Mouse (Mus musculus): Measurements from ENCODE around the gene Akr1d1.

Gene Akr1d1

DNA sequence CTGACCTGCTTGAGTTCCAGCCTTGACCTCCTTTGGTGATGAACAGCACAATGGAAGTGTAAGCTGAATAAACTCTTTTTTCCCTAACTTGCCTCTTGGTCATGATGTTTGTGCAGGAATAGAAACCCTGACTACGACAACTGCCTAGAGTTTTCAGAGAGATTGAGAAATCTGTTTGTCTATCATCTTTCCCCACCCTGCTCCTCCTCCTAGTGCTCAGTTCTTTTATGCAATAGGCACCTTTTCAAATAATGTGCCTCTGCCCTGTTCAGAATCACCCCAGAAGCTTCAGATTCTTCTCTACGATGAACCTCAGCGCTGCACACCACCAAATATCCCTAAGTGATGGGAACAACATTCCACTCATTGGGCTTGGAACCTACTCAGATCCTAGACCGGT is at the start of gene Akr1d1:
Akr1d1 (plus strand) TSS at position 234 of the 400 bp plus-strand sequence.
- no peak for DNase-seq (ENCODE audit: low spot score in 2 of 2)

DNA sequence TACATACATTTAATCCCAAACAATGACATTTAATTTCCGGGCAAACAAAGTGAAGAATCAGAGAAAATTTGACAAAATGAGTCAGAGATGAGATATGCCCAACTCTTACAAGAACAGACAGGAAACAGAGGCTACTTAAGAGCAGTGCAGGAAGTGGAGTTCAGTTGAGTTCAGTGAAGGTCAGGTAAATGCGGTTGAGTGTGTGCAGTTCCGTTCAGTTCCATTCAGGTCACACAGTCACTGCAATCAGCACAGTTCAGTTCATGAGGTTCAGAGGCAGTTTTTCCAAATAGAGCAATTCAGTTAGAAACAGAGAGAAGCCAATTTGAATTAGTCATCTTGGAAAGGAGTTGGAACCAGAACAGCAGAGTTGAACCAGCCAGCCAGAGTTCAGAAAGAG is 48.8 kb upstream of the Akr1d1 start:
- no peak for DNase-seq (ENCODE audit: low spot score in 2 of 2)

DNA sequence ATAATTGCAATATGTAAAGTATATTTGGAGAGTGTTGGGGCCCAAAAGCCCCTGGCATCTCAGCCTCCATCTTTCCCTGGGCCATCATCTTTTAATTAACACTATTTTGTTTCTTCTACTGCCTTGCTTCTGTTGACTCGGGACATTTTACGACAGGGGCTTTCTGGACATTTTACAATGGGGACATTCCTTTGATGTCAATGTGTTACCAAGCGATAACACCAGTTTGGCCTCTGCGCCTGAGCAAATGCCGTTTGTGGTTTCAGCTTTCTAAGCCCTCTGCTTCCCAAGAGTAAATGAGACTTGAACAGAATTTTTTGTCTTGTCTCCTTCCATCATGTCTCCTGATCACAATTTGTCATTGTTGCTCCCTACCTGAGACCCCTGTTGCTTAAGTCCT is 46.7 kb upstream of the Akr1d1 start:
- DNase-seq (ENCODE audit: low spot score in 2 of 2), result no peak

DNA sequence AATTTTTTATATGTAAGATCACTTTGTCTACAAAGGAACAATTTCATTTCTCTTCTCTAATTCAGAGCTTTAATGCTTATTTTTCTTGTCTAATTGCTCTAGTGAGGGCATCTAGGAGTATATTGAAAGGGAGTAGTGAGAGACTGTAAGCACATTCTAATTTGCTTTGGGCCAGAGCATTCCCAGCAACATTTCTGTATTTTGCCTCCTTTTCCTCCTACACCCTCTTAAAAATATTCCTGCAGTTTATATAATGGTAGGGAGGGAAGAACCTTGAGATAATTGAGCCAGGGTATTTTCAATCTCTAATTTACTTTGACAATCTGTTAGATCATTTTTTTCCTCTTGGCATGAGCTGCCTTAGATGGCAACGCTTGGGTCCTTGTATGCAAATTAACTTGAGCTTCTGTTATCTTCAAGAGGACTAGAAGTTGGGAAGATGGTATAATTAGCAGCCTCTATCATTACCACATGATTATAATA is 45.3 kb upstream of the Akr1d1 start:
- no peak for DNase-seq (ENCODE audit: low spot score in 2 of 2)

DNA sequence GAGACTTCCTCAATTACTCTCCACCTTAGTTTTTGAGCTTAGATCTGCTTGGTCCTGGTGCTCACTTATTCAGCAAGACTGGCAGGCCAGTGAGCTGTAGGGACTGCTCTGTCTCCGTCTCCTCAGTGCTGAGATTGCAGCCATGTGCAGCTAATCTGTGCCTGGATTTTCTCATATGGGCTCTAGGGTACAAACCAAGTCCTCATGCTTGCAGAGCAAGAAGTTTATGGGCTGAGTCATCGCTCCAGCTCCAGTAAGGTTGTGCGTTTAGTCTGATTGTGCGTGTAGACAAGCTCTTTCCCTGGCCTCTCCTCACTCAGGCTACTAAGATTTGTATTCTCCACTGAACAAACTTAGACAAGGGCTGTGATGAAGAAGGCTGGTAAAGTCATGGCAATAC is 43.5 kb upstream of the Akr1d1 start:
- no peak for DNase-seq (ENCODE audit: low spot score in 2 of 2)

DNA sequence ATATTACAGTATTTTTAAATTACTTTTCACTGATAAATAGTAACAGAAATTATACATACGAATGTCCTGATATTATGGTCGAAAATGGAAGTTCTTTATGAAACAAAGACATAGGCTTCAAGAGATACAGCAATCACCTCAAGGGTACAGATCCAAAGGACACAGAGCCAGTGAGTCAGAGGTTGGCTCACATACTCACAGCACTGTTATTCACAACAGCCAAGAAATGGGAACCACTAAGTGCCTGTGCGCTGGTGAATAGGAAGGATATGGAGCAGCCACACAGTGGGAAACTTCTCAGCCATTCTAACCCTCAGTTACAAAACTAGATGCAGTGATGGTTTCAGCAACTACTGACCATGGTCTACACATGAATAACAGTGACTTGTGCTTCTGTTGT is 37.7 kb upstream of the Akr1d1 start:
- DNase-seq (ENCODE audit: low spot score in 2 of 2), result no peak

DNA sequence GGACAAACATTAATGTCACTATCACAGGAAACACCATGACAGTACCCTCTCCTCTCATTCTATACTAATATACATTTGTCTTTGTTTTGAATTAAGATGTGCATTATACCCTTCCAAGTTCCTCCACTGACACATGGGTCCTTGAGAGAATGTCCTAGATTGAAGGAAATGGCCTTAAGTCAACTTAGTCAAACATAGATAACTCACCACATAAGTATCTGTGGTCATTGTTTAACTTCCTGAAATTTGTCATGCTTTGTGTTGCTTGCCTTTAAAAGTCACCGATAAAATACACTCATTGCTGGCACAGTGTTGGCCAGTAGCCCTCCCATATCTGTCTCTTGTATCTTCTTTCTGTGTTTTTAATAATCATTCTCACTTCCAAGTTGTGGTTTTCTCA is 35.0 kb upstream of the Akr1d1 start:
- no peak for DNase-seq (ENCODE audit: low spot score in 2 of 2)

DNA sequence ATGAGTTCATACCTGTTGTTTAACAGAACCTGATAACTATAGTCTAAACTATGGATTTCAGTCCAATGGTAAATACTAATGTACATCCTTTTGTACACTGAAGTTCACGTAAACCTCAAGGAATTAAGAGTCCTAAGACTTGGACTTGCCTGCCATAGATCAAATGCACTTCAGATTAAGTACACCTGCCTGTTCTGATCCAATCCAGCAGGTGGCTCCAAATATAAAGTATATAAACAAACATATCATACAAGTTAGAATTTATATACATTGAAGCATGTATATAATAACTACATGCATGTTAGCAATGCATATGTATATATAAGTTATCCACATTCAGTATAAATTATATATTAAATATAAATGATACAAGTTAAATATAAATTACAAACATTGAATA is 33.1 kb upstream of the Akr1d1 start:
- DNase-seq (ENCODE audit: low spot score in 2 of 2), result no peak

DNA sequence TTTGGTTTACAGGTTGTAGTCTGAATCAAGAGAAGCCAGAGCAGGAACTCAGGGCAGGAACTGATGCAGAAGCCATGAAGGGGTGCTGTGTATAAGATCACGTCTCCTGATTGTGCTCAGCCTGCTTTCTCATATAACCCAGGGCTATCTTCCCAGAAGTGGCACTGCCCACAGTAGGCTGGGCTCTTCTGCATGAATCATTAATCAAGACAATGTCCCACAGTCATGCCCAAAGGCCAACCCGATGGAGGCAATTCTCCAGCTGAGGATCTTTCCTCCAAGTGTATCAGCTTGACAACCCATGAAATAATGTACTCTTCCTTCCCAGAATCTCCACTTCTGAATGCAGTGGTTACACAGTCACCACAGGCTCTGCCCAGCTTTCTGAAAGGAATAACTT is 24.4 kb upstream of the Akr1d1 start:
- DNase-seq (ENCODE audit: low spot score in 2 of 2), result no peak

DNA sequence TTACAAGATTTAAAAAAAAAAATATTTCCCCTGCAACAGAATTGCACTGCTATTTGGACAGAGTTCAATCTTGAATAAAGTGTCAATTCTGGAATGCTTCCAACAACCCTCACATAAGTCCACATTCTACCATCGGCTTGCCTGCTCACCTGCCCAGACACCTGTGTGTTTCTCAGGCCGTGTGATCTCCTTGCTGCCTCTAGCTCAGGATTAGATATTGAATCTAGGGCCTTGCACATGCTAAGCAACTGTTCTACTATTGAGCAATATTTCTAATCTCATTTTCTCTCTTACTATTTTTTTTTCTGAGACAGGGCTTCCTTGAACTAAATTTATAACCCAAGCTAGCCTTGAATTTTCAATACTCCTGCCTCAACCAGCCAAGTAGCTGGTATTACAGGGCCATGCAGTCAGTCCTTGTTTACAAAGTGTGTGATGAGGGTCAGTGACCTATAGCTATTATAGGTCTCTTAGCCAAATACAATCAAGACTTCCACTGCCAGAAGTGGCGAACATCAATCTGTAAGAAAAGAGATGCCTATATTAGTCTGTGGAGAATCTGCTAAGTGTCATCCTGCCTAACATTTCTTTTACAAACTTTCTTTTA is 23.0 kb upstream of the Akr1d1 start:
- no peak for DNase-seq (ENCODE audit: low spot score in 2 of 2)

DNA sequence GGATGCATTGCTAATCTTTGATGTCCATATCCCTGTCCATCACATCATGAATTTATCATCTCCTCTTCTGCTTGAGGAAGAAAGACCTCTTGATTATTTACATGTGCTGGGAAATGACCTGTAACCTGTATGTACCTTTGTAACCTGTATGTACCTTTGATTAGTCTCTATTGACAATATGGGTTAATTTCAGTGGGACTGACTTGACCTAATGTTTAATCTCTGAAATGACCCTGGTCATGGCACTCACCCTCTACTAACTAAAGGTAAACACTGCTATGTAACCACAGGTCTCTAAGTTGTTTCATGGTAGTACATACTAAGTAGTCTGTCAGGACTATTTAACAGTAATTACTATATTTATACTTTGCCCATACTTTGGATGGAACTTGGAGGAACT is 19.2 kb upstream of the Akr1d1 start:
- DNase-seq (ENCODE audit: low spot score in 2 of 2), result no peak

DNA sequence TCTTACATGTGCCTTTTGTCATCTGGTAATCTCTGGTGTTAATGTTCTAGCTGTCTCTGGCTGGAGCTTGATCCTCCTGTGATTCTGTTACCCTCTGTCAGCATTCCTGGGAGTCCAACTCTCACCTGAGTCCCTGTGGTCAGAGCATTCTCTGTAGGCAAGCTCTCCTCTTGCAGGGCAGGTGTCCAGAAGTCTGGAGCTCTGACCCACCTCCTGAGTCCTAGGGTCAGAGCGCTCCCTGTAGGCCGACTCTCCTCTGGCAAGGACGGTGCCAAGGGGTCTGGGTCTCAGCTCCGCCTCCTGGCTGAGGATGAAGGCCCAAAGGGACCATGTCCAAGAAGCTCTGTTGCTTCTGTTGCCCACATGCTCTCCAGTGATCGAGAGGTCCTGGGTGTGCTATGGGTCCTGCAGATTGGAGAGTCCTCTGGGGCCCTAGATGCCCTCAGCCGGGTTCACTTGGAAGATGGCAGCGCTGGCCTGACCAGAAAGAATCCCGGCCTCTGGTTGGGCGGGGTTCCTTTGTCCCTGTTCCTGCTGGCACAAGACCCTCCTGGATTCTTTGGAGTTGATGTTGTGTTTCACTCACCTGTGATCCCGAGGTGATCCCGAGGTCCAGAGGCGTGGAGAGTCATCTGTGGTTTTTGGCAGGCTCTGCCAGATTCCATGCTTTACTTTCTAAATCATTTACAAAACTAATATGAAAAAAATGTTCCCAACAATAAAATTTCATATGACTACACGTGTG is 9.2 kb upstream of the Akr1d1 start:
- DNase-seq (ENCODE audit: low spot score in 2 of 2), result no peak

DNA sequence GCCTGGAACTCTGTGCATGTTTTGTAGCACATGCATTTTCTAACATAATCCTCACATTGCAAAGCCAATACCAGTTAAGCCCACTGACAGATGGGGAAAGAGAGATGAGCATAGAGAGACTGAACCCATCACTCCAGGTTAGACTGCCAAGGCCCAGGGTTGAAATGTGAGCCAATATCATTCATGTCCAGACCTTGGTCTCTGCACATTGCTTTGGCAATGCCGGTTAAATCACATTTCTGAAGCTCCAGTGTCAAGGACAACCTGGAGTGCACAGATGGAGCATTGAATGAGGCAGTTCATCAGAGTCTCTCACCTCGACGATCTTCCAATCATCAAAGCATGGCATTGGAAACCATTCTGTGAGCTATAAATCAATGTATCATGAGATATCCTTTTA is 2.1 kb downstream of the Akr1d1 start:
- no peak for DNase-seq (ENCODE audit: low spot score in 2 of 2)

DNA sequence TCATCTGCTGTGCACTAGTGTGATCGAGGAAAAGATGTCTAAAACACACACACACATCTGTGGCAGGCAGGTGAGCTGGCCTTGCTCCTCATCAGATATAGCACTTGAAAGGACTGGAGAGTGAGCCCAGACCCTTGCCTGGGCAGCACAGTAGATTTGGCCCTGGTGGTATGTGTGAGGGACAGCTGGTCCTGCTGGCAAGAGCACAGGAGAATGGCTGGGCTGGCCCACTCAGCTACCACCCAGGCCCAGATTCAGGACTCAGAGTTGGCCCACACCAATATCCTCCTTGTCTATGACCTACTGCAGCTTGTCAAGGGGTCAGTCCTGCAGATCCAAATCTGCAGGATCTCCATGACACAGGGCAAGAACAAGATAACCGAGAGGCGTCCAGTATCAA is 6.9 kb downstream of the Akr1d1 start:
- no peak for DNase-seq (ENCODE audit: low spot score in 2 of 2)

DNA sequence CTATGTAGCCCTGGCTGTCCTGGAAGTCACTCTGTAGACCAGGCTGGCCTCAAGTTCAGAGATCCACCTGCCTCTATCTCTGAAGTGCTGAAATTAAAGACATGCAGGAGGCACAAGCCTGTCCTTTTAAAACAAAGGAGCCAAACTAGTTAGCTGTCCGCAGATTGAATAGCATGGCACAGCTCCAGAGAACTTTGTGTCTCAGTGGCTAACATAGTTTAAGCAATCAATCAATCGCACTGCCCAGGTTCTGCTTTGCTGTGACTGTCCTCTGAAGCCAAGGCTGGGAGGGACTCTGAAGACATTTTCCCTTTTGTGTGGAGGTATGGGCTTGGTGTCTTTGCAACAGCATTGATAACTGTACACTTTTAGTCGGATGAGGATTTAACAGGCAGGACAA is 7.8 kb downstream of the Akr1d1 start:
- no peak for DNase-seq (ENCODE audit: low spot score in 2 of 2)

DNA sequence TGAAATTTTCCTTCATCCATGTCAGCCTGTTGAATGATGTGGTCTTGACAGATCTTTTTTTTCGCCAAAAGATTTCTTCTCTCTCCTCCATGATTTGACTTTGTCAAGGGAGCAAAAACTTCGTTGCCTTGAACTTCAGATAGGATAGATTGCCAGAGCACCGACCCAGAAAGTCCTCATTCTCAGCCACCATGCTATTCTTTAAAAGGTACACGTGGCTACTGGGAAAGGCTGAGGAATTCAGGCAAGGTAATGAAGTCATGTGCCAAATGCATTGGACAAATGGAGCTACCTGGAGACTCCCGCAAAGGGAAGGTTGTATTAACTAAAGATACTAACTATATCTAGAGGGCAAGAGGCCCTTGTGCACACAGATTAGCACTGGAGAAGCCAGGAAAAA is 8.8 kb downstream of the Akr1d1 start:
- DNase-seq (ENCODE audit: low spot score in 2 of 2), result no peak

DNA sequence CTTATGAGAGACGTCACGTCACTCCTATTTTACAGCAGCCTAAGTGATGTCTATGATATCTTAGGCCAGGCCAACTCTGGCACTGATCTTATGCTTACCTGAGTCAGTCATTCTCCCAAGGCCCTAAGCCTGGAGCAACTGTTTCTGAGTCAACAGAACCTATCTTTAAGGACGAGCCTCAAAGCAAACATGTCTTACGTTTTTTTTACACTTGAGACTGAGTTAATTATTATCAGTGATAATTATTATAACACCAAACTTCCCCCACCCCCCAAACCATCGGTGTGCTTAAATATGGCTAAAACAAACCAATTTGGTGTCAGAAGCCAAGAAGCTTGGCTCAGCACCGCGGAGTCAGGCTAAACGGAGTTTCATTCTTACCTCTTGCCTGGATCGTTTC is 9.4 kb downstream of the Akr1d1 start:
- DNase-seq (ENCODE audit: low spot score in 2 of 2), result no peak

DNA sequence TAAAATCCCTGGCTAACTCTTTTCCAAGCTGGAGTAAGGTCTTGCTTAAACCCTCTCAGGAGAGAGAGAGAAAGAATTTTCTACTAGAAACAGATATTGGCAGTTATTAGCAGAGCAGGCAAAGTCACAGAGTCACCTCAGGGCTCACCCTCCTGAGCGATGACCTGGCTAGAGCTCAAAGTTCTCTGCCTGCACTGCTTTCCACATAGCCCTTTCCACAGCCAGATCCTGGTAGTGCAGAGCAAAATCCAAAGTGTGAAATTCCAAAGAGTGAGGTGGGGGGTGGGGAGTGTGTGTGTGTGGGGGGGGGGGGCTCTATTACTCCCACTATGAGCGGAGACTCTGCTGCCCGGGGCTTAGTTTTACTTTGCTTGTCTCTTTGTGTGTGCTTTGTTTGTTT is 10.1 kb downstream of the Akr1d1 start:
- DNase-seq (ENCODE audit: low spot score in 2 of 2), result no peak

DNA sequence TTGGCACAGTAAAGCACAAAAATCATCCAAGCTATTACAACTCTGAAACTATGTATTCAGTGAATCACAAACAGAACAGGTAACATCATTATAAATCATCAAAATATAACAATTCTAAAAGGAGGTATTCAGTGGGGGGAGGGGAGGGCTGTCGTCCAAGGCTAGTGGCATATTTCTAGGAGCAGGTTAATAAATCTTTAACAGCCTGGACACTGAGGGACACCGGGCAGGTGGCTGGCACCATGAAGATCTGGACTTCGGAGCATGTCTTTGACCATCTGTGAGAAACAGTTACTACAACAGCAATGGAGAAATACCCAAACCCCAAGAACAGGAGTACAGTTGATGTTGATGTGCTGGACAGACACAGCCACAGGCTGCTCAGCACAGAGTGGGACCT is 11.2 kb downstream of the Akr1d1 start:
- no peak for DNase-seq (ENCODE audit: low spot score in 2 of 2)

DNA sequence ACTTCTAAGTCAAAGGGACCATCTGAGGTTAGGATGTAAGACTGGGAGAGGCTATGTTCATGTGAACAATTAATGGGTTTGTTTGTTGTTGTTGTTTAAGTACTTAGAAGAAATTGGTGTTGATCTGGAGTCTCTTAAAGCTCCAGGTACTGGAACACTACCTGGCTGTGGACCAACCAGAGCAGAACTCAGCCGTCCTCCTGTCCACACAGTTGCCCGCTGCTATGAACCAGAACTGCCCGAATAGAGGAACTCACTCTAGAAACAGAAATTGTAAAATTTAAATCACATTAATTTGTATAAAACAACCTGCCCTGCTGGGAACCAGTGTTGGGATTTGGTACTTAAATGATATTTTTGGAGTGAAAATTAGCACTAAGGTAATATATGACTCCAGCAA is 12.2 kb downstream of the Akr1d1 start:
- no peak for DNase-seq (ENCODE audit: low spot score in 2 of 2)

DNA sequence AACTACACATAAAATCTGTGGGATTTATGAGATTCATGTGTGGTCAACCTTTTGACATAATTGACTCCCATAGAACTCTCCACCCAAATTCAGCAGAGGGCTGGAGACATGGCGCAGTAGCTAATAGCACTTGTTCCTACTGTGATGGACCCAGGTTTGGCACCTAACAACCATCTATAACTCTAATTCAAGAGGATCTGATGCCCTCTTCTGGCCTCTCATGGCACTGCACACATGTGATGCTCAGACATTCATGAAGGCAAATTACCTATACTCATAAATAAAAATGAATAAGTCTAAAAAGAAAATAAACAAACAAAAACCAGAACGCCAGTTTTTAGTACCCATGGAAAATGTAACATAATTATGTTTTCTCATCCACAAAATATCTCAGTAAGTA is 22.8 kb downstream of the Akr1d1 start:
- DNase-seq (ENCODE audit: low spot score in 2 of 2), result no peak

DNA sequence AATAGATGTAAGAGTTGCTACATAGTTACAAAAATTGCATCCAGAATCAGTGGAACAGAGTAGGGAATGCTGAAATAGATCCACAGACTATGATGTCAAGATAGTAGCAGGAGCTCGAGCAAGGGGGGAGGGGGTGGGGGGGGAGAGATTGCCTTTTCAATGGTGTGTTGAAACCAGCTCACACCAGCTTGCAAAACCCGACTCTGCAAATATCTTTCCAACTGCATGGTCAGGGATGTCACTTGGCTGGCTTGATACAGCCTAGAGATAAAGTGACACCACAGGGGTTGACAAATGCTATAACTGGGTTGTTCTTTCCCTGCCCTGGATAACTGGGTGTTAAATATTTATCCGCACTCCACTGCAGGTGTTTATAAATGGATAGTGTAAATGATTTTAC is 24.0 kb downstream of the Akr1d1 start:
- DNase-seq (ENCODE audit: low spot score in 2 of 2), result no peak

DNA sequence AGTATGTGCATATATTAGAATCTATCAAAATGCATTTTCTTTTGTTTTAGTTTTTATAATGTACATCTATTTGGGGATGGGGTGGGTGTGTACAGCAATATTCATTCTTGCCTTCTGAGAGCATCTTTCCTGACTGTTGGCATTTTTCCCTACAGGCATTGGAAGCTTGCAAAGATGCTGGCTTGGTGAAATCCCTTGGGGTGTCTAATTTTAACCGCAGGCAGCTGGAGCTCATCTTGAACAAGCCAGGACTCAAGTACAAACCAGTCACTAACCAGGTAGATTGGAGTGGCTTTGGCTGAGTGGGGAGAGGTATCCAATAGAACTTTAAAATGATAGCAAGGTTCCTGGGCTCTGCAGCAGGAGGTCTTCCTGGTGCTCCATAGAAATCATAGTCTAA is 24.4 kb downstream of the Akr1d1 start:
- no peak for DNase-seq (ENCODE audit: low spot score in 2 of 2)

DNA sequence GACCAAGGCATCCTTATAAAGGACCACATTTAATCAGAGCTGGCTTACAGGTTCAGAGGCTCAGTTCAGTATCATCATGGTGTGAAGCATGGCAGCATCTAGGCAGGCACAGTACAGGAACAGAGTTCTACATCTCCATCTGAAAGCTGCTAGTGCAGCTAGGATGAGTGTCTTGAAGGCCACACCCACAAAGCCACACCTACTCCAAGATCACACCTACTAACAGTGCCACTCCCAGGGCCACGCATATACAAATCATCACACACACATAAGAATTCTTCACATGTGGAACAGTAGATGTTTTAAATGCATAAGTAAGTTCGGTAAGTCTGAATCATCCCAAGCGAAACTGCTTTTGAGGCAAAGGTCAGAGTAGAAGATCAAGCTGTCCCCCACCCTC is 33.9 kb downstream of the Akr1d1 start:
- DNase-seq (ENCODE audit: low spot score in 2 of 2), result no peak

Measured in frontal cortex, postnatal 14 days (tissue).